Mouse (Mus musculus) kidney, postnatal 25 days (tissue): Measurements from ENCODE around the gene Pnpt1.

Source experiments
- DNase-seq, 2 experiments: peaks; one replicate each; pipeline ENCODE4 v3.0.0; 2021; ENCODE audit warnings: mixed read lengths in 2 of 2

The Pnpt1 gene

DNA sequence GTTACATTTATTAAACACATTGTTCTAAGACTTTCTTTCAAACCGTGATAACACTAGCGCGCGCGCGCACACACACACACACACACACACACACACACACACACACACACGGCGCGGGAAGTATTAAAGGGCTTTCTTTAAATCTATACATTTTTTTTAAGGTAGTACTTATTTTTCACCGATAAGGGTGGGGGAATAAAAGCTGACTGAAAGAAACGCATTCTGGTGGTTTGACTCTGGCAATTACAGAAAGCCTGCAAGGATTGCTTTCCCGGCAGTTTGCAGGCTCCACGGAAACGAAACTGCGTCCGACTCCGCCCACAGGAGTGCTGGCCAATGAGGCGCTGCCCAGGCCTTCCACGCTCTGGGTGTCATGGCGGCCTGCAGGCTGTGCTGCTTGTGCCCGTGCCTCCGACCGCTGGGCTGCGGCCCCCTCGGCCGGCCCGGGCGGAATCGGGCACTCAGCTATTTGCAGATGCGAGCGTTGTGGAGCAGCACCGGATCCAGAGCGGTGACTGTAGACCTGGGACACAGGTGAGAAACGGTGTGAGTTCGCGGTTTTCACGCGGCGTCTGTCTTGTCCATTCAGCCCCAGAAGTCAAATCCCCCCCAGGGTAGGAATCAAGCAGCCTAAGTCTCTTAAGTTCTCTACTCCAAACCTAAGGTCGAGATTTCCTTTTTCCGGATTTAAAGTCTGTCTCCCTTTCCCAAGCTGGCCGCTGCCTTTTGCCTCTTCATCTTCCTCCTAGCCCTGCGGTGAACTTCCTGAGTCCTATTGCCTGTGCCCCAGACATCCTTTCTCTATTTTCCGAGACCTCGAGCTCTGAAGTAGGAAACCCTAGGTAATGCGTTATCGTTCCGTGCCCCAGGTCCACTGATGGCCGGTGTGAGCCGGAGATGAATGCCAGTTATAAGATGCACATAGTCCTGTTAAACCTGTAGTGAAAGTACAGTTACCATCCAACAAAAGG is at the start of gene Pnpt1:
Pnpt1 (plus strand) TSS at position 360 of the 971 bp plus-strand sequence.
- DNase-seq: peak; percentile 94 to 96

DNA sequence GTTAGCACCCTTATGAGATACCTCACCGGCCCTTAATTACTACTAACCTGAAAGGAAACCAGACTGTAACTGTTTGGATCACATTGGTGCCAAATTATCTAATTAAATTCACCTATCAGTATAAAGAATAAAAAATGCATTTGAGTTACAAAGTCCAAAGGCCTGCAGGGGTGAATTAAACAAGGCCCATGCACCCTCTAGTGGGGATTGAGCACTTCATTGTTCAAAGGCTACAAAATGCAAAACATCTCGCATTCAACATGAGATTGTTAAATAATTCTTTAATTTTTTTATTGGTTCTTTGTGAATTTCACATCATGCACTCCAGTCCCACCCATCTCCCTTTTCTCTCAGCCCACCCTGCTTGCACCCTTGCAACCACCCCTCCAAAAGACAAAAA is 38.1 kb upstream of the Pnpt1 start:
- no peak for DNase-seq

DNA sequence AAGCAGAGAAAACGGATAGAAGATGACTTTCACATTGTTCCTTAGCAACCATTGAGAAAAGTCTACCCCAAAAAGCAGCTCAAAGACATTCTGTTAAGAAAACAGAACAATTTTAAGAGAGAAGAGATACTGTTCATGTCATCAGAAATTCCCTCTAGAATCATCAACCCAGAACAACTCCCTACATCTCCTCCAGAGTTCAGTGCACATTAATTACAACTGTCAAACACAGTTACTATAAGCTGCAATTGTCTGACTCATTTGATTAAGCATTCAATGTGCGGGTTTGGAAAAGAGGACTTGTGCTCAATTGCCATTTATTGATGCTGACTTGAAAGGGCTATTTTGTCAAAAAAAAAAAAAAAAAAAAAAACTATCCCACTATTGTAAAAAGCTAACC is 31.6 kb upstream of the Pnpt1 start:
- DNase-seq: no peak

DNA sequence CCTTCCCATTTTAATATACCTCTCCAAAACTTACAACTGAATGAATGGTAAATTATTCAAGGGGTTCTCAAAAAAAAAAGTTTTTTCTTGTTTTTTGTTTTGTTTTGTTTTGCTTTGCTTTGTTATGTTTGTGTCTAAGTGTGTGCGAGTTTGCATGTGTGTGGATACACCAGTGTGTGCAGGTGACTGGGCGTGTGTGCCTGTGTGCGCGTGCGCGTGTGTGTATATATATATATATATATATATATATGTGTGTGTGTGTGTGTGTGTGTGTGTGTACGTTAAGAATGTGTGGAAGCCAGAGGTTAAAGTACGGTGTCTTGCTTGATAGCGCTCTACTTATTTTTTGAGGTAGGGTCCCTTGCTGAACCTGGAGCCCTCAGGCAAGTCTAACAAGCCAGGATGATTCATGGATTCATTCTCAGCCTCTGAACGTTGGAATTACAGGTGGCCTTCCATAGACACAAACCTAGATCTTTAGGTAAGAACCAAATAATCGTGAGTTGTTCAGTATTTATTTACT is 621 bp upstream of the Pnpt1 start:
- no peak for DNase-seq

DNA sequence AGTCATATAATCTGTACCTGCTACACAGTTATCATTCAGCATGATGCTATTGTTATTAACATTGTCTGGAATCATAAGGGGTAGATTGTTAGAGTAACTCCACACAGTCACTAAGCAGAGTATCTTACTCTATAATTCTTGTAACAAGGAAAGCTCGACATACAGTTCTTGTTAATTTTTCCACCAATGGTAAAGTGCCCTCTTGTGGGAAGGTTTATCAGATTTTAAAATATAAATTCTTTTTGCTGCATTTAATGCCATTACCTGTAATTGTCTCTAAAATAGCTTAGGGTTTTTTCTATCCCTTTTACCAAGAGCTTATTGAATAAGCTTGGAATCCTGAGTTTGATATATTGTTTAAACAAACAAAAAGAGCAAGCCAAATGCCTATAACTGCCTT is 10.1 kb downstream of the Pnpt1 start:
- no peak for DNase-seq

DNA sequence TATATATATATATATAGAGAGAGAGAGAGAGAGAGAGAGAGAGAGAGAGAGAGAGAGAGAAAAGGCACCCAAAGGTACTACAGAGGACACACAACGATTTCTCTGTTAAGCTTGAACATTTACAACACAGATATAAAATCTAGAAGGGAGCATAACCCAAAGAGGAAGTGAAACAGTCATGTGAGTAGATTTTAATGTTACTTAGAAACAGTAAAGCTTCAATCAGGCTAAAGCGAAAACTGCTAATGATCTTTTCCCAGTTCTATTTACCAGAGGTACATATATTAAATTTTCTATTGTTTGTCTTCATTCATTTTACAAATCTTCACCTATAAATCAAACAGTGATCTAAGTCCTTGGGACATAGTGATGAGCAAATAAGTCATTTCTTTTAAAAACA is 18.4 kb downstream of the Pnpt1 start:
- DNase-seq: no peak

DNA sequence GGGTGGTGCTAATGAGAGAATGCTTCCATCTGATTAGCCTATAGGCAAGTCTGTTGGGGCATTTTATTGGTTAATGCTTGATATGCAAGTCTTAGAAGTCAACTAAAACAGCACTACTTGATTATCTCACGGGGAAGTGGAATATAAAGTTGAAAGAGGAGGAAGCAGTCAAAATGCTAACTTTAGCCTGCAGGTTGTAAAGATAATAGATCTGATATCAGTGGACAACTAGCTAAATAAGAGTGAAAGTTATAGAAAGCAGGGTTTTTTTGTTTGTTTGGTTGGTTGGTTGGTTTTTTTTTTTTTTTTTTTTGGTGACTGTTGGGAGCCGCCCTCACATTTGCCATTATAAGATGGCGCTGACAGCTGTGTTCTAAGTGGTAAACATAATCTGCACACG is 33.0 kb downstream of the Pnpt1 start:
- no peak for DNase-seq

DNA sequence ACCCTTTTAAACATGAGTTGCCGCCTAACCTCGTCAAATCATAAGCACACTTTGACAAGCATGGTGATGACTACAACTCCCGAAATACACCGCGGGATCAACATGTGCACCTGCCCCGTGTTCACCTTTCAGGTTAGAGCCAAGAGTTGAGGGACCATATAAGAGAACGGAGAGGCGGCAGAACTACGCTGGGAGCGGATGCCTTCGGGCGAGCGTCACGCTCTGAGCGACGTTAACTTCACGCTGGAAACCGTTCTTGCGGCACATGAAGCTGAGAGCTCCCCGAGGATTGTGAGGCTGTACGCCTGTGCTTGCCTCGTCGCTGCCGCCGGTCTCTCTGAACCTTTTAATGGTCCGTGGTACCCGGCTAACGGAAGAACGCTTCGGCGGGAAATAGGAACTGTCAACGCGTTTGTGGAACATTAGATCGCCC is 41.4 kb downstream of the Pnpt1 start:
- peak; percentile 75 to 84 for DNase-seq

DNA sequence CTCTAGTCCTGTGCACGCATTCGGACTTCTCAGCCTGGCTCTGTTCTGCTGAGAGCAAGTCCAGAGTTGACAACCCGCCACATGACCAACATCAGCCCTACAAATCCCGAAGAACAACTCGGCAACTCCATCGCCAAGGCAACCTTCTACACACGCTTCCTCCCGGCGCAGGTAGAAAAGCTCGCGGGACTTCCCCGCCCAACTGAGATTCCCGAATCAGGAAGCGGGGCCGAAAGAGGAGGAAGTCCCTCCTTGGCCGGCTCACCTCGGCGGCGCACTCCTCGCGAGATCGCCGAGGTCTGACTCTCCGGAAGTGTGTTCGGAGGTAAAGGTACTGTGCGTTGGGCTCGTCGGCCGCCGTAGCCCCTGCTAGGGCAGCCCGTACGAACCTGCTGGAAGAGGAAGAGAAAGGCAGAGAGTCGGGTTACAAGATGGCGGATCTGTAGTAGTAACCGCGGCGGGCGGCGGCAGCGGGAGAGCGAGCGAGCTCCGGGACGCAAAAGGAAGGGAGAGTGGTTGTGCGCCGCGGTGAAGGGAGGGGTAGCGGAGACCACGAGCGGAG is 42.1 kb downstream of the Pnpt1 start, which contains the start of gene Ppp4r3b:
Ppp4r3b (plus strand) TSS at position 328 of the 562 bp plus-strand sequence.
- peak; percentile 98 to 100 for DNase-seq

DNA sequence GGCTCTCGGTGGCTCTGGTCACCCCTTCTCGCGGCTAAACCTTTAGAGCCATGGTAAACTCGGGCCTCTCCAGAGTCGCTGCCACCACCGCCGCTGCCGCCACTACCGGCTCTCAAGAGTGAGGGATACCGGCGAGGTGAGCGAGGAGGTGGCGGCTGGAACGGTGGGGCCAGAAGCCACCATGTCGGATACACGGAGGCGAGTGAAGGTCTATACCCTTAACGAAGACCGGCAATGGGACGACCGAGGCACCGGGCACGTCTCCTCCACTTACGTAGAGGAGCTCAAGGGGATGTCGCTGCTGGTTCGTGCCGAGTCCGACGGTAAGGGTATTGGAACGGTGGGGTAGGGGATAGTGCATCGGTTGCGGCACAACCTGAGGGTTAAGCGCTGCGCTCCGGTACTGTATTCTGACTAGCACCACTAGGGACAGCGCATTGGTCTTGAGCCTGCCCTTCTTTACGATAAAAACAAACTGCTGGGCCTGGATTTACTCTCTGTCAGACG is 42.6 kb downstream of the Pnpt1 start:
- peak; percentile 53 to 72 for DNase-seq

DNA sequence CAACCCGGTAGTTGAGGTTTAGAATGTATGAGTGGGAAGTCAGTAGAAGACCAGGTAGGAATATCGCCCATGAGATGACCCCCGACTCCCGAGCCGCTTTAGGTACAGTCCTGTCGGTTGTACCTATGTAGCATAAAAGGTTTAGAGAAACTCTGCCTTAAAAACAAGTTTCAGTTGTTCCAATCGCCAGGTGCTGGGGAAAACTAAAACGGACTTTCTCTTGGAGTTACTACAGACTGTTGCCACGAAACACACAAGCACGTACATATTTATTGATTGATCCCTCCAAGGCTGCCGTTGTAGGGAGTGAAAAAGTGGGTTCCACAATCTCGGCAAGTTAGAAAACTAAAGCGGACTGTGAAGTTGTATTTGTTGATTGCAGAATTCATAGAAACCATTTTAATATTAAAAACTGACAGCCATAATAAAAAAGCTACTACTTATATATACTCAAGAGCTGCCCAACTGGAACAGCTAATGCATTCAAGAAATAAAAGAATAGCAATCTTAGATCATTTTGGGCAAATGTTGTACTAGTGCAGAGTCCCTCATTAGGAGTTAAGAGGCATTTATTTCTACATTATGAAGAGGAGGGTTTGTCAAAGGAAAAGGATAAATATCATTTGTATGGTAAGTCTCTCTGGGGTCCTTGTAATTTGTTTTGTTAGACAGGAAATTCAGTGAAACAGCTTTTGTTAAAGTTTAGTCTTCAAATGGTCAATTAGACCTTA is 43.3 kb downstream of the Pnpt1 start:
- DNase-seq: no peak

DNA sequence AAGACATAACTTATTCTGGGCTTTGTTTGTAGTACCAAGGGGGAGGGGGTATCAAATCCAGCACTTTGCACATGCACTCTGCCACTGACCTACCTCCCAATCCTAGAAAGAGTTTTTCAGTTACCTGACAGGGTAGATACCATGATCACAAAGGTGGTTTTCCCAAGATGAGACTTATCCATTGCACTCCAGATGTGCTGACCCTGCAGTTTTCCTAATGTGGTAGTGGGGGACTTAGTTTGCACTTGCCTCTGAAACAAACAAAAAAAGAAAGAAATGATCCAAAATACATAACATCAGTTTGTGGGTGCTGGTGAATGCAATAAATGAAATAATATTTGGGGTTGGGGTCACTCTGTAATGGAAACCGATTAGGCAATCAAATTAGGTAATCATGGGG is 48.8 kb downstream of the Pnpt1 start:
- no peak for DNase-seq

DNA sequence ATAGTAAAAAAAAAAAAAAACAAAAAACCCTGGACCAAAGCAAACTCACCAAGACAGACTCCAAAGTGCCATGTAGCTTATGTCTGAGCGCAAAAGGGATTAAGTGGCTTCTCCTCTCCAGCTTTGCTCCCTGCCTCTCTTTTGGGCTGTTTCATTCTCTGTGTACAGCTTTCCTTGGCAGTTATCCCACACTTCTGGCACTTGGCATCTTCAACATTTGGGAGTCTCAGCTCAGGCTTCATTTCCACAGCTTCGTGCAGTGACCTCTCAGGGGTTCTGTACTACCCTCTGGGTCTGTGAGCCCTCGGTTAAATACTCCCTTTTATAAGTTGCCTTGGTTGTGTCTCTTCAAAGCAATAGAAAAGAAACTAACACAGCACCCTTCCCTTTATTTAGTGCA is 50.1 kb downstream of the Pnpt1 start:
- peak in 1 of 2 experiments; percentile 32 for DNase-seq

DNA sequence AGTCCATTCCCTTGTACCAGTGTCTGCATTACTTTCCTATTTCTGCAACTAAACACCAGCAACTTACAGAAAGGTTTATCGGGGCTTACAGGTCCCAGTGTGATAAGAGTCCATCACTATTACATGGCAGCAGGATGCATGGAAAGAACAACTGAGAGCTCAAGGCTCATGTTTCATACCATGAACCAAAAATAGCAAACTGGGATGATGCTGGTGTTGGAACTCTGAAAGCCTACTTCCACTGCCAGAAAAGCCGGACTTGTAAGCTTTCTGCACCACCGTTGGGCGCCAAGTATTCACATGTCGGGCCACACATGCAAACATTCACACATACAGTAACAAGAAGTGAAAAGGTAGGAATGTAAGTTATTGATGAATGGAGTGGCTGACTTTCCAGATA is 51.2 kb downstream of the Pnpt1 start:
- no peak for DNase-seq

DNA sequence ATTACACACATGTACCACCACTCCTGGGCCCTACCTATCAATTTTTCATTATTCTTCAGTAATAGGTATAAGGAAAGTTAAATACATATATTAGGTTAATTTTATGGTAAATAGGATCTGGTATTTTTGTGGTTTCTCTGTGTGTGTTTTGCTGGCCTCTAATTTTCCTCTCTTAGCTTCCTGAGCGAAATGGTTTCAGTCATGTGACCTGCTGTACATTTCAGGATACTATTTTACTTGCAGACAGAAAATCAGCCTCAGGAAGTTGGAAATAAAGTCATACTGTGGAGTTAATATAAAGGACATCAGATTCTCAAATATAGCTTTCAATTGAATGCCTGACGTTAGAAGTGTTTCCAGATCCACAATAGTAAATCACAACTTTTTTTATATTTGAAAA is 58.4 kb downstream of the Pnpt1 start:
- DNase-seq: no peak

DNA sequence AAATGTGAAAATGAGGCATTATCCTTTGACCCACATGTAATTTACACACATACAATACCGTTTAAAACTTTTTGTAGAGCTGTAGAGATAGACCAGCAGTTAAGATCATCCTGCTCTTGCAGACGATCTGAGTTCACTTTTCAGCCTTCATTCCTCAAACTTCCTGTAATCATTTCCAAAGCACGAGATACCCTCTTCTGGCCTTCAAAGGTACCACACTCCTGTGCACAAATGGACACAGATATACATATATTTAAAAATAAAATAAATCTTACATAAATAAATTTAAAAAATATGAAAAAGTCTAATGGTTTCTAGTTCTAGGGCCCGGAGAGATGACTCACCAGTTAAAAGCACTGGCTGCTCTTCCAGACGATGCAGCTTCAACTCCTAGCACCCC is 73.1 kb downstream of the Pnpt1 start:
- no peak for DNase-seq

DNA sequence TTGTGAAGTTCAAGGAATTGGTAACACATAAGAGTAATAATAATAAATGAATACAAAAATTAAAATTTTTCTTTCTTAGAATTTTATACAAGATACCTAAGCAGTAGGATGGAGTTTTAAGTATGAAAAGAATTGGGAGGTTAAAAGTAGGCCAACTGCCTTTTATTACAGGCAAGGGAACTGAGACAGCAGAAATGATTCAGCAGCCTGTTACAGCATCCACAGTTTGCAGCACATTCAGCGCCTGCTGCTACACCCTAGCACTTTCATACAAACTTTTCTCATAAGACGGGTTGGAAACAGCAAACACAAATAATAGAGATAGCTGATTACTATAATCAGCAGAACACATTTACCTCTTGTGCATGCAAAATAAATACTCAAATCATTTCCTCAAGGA is 79.2 kb downstream of the Pnpt1 start:
- no peak for DNase-seq
